Mouse (Mus musculus) midbrain, embryonic 13.5 days (tissue): ENCODE measurements around the gene Slc12a1. TPM values are rescaled to one million over a fixed set of nuclear protein-coding genes. Genes with fewer than 3 reads are reported as not detected.

ENCODE experiments used
- ATAC-seq: fragments of 200-750 bp; cut with Nextera tagmentation; 2 replicates; pipeline ENCODE4 v1.8.0; 2017; ENCODE audit warnings: mild to moderate bottlenecking, moderate TSS enrichment, moderate library complexity
- H3K27ac ChIP-seq: fragments of 300-500 bp; sonication (generic); 2 replicates; pipeline ENCODE4 v1.5.1; 2015; ENCODE audit warnings: inconsistent platforms, mild to moderate bottlenecking, moderate library complexity
- H3K27me3 ChIP-seq: fragments of 300-500 bp; sonication (generic); 2 replicates; pipeline ENCODE4 v1.6.1; 2015; ENCODE audit warnings: mild to moderate bottlenecking, inconsistent platforms
- H3K36me3 ChIP-seq: fragments of 300-500 bp; sonication (generic); 2 replicates; pipeline ENCODE4 v1.6.1; 2015; ENCODE audit warnings: mild to moderate bottlenecking, inconsistent platforms
- H3K4me1 ChIP-seq: fragments of 300-500 bp; sonication (generic); replicated peaks from 2 replicates; pipeline ENCODE4 v1.6.1; 2015; ENCODE audit warnings: inconsistent platforms
- H3K4me2 ChIP-seq: fragments of 300-500 bp; sonication (generic); replicated peaks from 2 replicates; pipeline ENCODE4 v1.6.1; 2015; ENCODE audit warnings: moderate library complexity, mild to moderate bottlenecking, inconsistent platforms
- H3K4me3 ChIP-seq: fragments of 300-500 bp; sonication (generic); replicated peaks from 2 replicates; pipeline ENCODE4 v1.5.1; 2015; ENCODE audit warnings: mild to moderate bottlenecking, inconsistent platforms
- H3K9ac ChIP-seq: fragments of 300-500 bp; sonication (generic); replicated peaks from 2 replicates; pipeline ENCODE4 v1.6.1; 2015; ENCODE audit warnings: mild to moderate bottlenecking, inconsistent platforms
- H3K9me3 ChIP-seq: fragments of 300-500 bp; sonication (generic); 2 replicates; pipeline ENCODE4 v1.6.1; 2016; ENCODE audit warnings: mild to moderate bottlenecking, inconsistent platforms
- WGBS: fragments of 180-500 bp; shearing (Covaris S2); methylation state at CpG from one replicate; pipeline ENCODE4 v1.1.7; 2015; 5-methylcytosine and 5-hydroxymethylcytosine counted together
- polyA plus RNA-seq: library from polyadenylated mRNA; unstranded; fragments of >200 nt; fragmentation: Nextera tagmentation; extraction: Ambion mirVana; gene quantifications from 2 replicates; pipeline ENCODE4 v1.2.1, GENCODE M21; 2015

Slc12a1 gene
- polyA plus RNA-seq, 1 experiment from 2014 or later = not detected

- peak; percentile 58; the same call in 1 of the 2 replicates for ATAC-seq
- no peak overlapping the region for H3K27ac ChIP-seq
- no peaks in the 10 kb centered on the region for H3K4me1 ChIP-seq
- H3K27me3 ChIP-seq = no peaks in the 10 kb centered on the region
- H3K9ac ChIP-seq = no peak overlapping the region
- 3% methylated on average over 3 of the region's 3 CpGs for WGBS
- H3K9me3 ChIP-seq = no peaks in the 10 kb centered on the region
- no peaks in the 10 kb centered on the region for H3K36me3 ChIP-seq
- no peak overlapping the region for H3K4me2 ChIP-seq
- no peak overlapping the region for H3K4me3 ChIP-seq
These were observed 62.3 kb downstream of the Slc12a1 start for GRCm38 (mm10) chr2:125214592-125214991.

DNA sequence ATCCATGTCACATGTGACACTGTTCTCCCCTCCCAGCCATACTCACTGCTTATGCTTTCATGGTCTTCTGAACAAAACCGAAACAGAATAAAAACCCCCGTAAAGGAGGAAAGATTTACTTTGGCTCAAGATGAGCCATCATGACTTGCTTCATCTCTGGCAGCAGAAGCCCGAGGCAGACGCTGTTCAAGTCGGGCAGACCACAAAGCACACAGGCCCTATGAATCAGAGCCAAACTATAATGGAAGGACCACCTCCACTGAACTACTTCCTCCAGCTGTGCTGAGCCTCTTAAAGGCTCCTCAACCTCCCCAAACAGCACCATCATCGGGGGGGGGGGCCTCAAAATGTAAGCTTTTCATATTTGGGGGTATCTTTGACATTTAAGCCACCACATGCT lies 65.0 kb downstream of the Slc12a1 start:
- H3K36me3 ChIP-seq = no peaks in the 10 kb centered on the region
- H3K27me3 ChIP-seq = no peaks in the 10 kb centered on the region

DNA sequence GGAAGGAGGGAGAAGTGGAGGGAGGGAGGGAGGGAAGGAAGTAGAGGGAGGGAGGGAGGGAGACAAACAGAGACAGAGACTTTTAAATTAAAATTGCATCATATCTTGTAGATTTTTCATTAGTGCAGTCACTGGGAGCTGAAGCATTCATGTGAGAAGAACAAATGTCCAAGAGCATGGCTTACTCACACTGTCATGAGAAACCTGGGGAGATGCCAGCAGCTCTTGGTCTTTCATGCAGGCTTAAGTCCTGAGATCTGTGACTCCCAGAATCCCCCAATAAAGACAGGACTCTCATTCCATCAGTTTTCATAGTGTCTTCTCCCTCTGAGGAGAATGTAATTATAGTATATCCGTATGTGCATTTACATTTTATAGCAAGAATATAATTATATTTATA lies 66.3 kb downstream of the Slc12a1 start:
- WGBS = 92% methylated on average over 1 of the region's 1 CpGs
- no peak for ATAC-seq
- H3K4me1 ChIP-seq = no peaks in the 10 kb centered on the region
- no peak overlapping the region for H3K9ac ChIP-seq
- no peak overlapping the region for H3K4me2 ChIP-seq
- no peaks in the 10 kb centered on the region for H3K9me3 ChIP-seq
- no peaks in the 10 kb centered on the region for H3K36me3 ChIP-seq
- no peaks in the 10 kb centered on the region for H3K27me3 ChIP-seq
- H3K27ac ChIP-seq = no peak overlapping the region
- H3K4me3 ChIP-seq = no peak overlapping the region

More for the DNA sequence above, 65.0 kb downstream of the Slc12a1 start:
- WGBS = 71% methylated on average over 6 of the region's 6 CpGs
- Histone ChIP-seq H3K4me2 (no peak overlapping the region), H3K9me3 (no peaks in the 10 kb centered on the region), H3K9ac (no peak overlapping the region), H3K27ac (no peak overlapping the region), H3K4me3 (no peak overlapping the region), H3K4me1 (no peaks in the 10 kb centered on the region)
- no peak for ATAC-seq

GRCm38 (mm10) chr2:125219268-125219667 lies 67.0 kb downstream of the Slc12a1 start:
- no peak overlapping the region for H3K4me2 ChIP-seq
- H3K27ac ChIP-seq = no peak overlapping the region
- H3K36me3 ChIP-seq = no peaks in the 10 kb centered on the region
- H3K4me3 ChIP-seq = no peak overlapping the region
- H3K27me3 ChIP-seq = no peaks in the 10 kb centered on the region
- WGBS = 73% methylated on average over 3 of the region's 3 CpGs
- H3K9me3 ChIP-seq = no peaks in the 10 kb centered on the region
- H3K9ac ChIP-seq = no peak overlapping the region
- no peaks in the 10 kb centered on the region for H3K4me1 ChIP-seq
- ATAC-seq = no peak

GRCm38 (mm10) chr2:125221673-125222072 lies 69.4 kb downstream of the Slc12a1 start:
- 97% methylated on average over 1 of the region's 1 CpGs for WGBS
- Histone ChIP-seq H3K36me3 (no peaks in the 10 kb centered on the region), H3K4me3 (no peak overlapping the region), H3K9me3 (no peaks in the 10 kb centered on the region), H3K9ac (no peak overlapping the region), H3K27ac (no peak overlapping the region), H3K4me2 (no peak overlapping the region), H3K4me1 (no peaks in the 10 kb centered on the region), H3K27me3 (no peaks in the 10 kb centered on the region)
- no peak for ATAC-seq

- WGBS = 90% methylated on average over 11 of the region's 11 CpGs
- no peak overlapping the region for H3K4me2 ChIP-seq
- ATAC-seq = no peak
- H3K9ac ChIP-seq = no peak overlapping the region
- no peak overlapping the region for H3K4me3 ChIP-seq
- H3K36me3 ChIP-seq = no peaks in the 10 kb centered on the region
- no peak overlapping the region for H3K27ac ChIP-seq
- H3K4me1 ChIP-seq = no peaks in the 10 kb centered on the region
- no peaks in the 10 kb centered on the region for H3K27me3 ChIP-seq
- H3K9me3 ChIP-seq = no peaks in the 10 kb centered on the region
These were observed 76.4 kb downstream of the Slc12a1 start for GRCm38 (mm10) chr2:125228472-125229409.

- 94% methylated on average over 4 of the region's 4 CpGs for WGBS
- Histone ChIP-seq H3K36me3 (no peaks in the 10 kb centered on the region), H3K4me2 (no peak overlapping the region), H3K4me1 (no peaks in the 10 kb centered on the region), H3K27me3 (no peaks in the 10 kb centered on the region), H3K9me3 (no peaks in the 10 kb centered on the region), H3K4me3 (no peak overlapping the region), H3K9ac (no peak overlapping the region), H3K27ac (no peak overlapping the region)
- ATAC-seq = no peak
These were observed 79.9 kb downstream of the Slc12a1 start for GRCm38 (mm10) chr2:125232183-125232582.

GRCm38 (mm10) chr2:125233537-125233936 lies 81.2 kb downstream of the Slc12a1 start:
- no peak for ATAC-seq
- H3K4me1 ChIP-seq = no peaks in the 10 kb centered on the region
- H3K9ac ChIP-seq = no peak overlapping the region
- WGBS = 84% methylated on average over 2 of the region's 2 CpGs
- no peaks in the 10 kb centered on the region for H3K9me3 ChIP-seq
- H3K4me2 ChIP-seq = no peak overlapping the region
- no peak overlapping the region for H3K4me3 ChIP-seq
- H3K27me3 ChIP-seq = no peaks in the 10 kb centered on the region
- no peak overlapping the region for H3K27ac ChIP-seq
- H3K36me3 ChIP-seq = no peaks in the 10 kb centered on the region

- no peak for ATAC-seq
- Histone ChIP-seq H3K27me3 (no peaks in the 10 kb centered on the region), H3K4me2 (no peak overlapping the region), H3K4me3 (no peak overlapping the region), H3K36me3 (no peaks in the 10 kb centered on the region), H3K9ac (no peak overlapping the region), H3K9me3 (no peaks in the 10 kb centered on the region), H3K27ac (no peak overlapping the region), H3K4me1 (no peaks in the 10 kb centered on the region)
- 88% methylated on average over 2 of the region's 2 CpGs for WGBS
These were observed 81.7 kb downstream of the Slc12a1 start for GRCm38 (mm10) chr2:125234049-125234448.

DNA sequence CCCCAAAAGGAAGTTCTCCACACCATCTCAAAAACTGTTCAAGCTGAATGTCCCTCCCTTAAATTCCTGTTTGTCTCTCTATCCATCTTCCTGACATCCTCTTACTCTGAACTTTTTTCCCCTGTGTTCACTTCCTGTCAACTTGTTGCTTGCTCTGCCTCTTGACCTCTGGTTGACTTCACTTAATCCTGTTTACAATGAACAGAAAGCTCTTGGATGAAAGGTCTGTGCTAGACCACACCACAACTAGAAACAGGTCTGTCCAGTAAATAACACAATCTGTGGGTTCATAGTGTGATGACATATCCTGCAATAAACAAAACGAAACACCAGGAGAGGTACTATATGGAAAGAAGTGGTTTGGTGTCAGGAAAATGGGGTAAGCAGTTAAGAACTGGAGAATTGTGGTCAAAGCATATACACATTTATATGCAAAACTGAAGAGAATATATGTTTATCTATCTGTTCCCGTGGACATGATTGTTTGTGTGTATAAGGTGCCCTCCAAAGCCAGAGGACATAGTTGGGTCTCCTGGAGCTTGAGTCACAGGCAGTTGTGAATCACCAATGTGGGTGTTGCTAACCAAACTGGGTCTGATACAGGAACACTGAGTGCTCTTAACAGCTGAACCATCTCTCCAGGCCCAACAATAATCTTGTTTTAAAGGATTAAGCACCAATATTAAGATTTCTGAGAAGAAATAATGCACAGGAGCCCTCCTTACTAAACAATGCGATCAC lies 93.4 kb downstream of the Slc12a1 start:
- 0 out of 2 replicates have a peak, but pooled peaks cover 3% of the 10 kb centered on the region for H3K36me3 ChIP-seq
- no peak overlapping the region for H3K27ac ChIP-seq
- no peak overlapping the region for H3K4me2 ChIP-seq
- no peak overlapping the region for H3K4me3 ChIP-seq
- no peaks in the 10 kb centered on the region for H3K9me3 ChIP-seq
- H3K27me3 ChIP-seq = no peaks in the 10 kb centered on the region
- WGBS = 96% methylated on average over 3 of the region's 3 CpGs
- ATAC-seq = no peak
- no peak overlapping the region for H3K9ac ChIP-seq
- H3K4me1 ChIP-seq = peaks cover 16% of the 10 kb centered on the region

DNA sequence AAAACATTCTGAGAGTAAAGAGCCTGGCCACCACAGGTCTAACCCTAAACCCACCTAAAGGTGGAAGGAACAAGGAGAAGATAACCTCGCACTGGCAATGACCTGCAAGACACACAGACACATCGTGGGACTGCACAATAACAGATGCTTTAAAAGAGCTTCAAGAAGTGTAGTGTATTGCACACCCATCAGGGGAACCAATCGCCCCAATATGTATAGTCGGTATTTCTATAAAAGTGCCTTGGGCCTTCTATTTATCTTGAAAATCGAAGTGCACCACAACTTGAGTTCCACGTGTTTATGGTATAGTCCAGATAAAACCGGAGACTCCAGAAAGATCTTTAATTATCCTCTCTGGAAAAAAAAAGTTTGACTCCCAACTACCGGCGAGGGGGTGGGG lies 94.4 kb downstream of the Slc12a1 start:
- 22% methylated on average over 9 of the region's 9 CpGs for whole genome bisulfite sequencing
- Histone ChIP-seq H3K4me3 (peak overlapping the region; percentile 72), H3K9me3 (no peaks in the 10 kb centered on the region), H3K4me1 (peaks cover 16% of the 10 kb centered on the region), H3K27me3 (no peaks in the 10 kb centered on the region), H3K36me3 (0 out of 2 replicates have a peak, but pooled peaks cover 3% of the 10 kb centered on the region), H3K4me2 (peak overlapping the region; percentile 74), H3K27ac (peak overlapping the region; percentile 87; the same call in 1 of the 2 replicates), H3K9ac (peak overlapping the region; percentile 84)
- ATAC-seq = no peak
